Mouse (Mus musculus) spleen, postnatal 10 days (tissue): ENCODE results near the gene Dnm2.
A peak's percentile ranks its signal among the peaks of the same experiment; 100 is the strongest.

ENCODE experiments used
- DNase-seq, 2 experiments: peaks; one replicate each; pipeline ENCODE4 v3.0.0; 2021 to 2022; ENCODE audit warnings: low spot score in 2 of 2

The Dnm2 gene

DNA sequence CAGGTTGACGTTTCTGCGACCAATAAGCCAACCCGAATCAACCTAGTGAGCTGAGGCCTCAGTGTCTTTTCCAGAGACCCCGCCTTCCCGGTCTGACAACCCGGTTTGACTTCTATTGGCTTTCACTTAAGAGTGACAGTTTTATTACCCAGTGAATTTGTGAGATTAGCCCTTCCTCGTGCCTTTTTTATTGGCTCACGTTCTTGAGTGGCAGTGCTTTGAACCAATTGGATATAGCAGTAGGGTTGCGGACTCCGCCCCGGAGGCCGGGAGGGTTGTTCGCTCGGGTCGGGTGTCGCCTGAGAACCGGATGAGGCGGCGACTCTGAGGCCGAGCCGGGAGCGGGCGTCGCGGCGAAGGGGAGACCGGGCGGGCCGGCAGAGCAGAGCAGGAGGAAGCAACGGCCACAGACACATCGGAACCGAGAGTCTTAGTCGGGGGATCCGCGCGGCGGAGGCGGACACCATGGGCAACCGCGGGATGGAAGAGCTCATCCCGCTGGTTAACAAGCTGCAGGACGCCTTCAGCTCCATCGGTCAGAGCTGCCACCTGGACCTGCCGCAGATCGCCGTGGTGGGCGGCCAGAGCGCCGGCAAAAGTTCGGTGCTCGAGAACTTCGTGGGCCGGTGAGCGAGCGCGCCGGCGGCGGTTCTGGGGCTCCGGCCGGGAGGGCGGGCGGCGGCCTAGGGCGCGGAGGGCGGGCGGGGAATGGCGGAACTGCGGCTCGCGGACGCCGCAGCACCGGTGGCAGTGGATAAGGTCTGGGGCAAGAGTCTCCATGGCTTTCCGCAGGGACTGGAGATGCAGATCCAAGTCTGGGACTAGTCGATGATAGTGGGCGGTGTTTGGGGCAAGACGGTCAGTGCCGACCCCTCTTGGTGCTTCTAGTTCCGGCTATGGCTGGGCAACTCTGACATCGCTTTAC, at the start of gene Dnm2:
Gene Dnm2, plus strand, starts transcription at position 278 of the 925 bp plus-strand sequence.
- peak; percentile 95 to 97 for DNase-seq

GRCm38 (mm10) chr9:21379195-21379594, 45.5 kb upstream of the Dnm2 start:
- peak in 1 of 2 experiments; percentile 26 for DNase-seq

DNA sequence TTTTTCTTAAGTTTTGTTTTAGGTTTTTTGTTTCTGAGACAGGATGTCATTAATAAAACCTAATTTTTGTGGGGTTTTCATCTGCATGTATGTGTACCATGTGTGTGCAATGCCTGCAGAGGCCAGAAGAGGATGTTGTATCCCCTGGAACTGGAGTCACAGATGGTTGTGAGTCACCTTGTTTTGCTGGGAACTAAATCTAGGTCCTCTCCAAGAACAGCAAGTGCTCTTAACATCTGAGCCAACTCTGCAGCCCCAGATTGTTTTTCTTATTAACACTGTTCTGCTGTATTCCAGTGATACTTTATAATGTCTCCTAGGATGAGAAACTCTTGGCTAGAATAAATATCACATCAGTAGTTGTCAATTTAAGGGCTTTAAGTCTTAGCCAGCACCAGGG, 43.8 kb upstream of the Dnm2 start:
- DNase-seq, result no peak

GRCm38 (mm10) chr9:21383966-21384365, 40.7 kb upstream of the Dnm2 start:
- no peak for DNase-seq

DNA sequence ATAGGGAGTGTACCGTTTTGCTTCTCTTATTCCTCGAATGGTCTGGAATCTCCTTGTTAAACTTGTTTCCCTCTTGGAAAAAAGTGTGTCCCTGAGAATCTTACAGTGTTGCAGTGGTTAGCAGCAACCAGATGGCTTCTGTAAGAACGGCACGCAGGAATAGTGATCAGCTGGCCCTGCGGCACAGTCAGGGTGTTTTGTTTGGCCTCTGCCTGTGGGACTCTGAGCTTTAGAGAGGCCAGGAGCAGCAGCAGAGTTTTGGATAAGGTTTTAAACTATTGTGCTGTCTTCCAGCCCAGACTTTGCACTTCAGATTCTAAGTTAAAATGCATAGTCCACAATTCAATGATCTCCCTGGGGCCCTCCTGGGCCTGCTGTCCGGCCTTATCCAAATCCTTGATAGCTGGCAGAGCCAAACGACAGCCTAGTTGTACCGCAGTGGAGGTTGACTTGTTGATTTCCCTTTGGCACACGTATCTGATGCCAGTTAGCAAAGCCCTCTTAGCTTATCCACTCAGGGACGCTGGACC, 32.0 kb upstream of the Dnm2 start:
- no peak for DNase-seq

DNA sequence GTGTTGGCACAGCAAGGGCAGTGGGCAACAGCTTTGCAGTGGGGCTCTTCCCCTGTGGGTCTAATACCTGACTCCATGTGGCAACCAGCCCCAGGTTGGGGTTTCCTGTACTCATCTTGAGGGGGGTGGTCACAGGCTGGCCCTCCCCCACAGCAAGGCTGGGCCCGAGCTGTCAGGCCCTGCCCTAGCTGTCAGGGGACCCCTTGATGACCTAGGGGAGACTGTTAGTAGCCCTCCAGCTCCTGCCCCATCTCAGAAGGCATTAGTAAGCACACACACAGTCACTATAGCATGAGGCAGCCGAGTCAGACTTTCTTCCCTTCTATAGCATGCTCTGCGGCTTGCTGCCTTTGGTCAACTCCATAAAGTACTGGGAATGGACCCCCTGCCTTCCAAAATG, 29.0 kb upstream of the Dnm2 start:
- no peak for DNase-seq

- no peak for DNase-seq
Observed at GRCm38 (mm10) chr9:21397170-21397569, 27.5 kb upstream of the Dnm2 start.

- no peak for DNase-seq
Observed at GRCm38 (mm10) chr9:21401042-21401441, 23.7 kb upstream of the Dnm2 start.

GRCm38 (mm10) chr9:21402764-21403253, 21.9 kb upstream of the Dnm2 start:
- DNase-seq, result no peak

DNA sequence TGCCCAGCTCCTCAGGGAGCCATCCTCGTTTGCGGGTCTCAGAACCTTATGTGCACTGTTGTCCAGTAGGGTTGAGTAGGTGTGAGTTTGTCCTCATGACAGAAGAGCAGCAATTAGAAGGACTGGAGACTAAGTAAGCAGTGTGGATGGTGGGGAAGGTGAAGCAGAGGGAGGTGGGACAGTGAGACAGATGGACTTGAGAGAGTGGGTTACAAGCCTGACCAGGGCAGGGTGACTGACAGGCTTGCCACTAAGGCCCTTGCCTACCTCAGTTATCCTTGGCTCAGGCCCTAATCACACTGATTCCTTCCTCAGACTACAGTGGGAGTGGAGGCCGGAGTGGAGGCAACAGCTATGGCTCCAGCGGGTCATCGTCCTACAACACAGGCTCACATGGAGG, 21.0 kb upstream of the Dnm2 start:
- DNase-seq, result no peak

- DNase-seq, result no peak
Observed at GRCm38 (mm10) chr9:21405525-21405924, 19.2 kb upstream of the Dnm2 start.

- peak in 1 of 2 experiments; percentile 47 for DNase-seq
Observed at GRCm38 (mm10) chr9:21407951-21408350, 16.8 kb upstream of the Dnm2 start.

- DNase-seq, result no peak
Observed at GRCm38 (mm10) chr9:21408624-21409023, 16.1 kb upstream of the Dnm2 start.

DNA sequence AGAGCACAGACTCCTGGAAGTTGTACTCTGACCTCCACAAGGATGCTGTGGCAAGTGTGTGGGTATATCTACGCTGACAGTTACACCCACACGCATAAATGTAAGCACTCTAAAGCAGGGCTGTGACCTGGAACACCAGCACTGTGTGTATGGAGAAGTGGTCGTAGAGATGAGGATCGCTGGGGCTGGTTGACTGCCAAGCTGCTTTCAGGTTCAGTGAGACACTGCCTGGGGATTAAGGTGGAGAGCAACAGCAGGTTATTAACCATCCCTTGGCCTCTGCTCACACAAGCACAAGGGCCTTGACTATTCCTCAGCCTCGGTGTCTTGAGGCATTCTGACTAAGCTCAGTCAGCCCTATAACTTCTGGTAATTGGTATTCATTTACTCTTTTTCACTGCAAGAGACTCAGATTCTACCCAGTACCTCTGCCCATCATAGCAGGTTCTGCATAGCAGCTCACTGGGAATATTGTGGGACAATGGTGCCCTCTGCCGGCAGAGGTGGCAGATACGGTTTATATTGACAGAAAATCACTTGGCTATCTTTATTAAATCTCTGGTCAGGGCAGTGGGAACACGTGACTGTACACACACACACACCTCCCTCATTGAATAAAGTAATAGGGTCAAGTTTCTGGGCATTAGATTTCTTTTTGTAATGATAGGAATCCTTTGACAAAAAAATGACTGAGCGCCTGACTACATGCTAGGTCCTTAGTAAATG, 15.0 kb upstream of the Dnm2 start:
- DNase-seq, result peak; percentile 77 to 89

DNA sequence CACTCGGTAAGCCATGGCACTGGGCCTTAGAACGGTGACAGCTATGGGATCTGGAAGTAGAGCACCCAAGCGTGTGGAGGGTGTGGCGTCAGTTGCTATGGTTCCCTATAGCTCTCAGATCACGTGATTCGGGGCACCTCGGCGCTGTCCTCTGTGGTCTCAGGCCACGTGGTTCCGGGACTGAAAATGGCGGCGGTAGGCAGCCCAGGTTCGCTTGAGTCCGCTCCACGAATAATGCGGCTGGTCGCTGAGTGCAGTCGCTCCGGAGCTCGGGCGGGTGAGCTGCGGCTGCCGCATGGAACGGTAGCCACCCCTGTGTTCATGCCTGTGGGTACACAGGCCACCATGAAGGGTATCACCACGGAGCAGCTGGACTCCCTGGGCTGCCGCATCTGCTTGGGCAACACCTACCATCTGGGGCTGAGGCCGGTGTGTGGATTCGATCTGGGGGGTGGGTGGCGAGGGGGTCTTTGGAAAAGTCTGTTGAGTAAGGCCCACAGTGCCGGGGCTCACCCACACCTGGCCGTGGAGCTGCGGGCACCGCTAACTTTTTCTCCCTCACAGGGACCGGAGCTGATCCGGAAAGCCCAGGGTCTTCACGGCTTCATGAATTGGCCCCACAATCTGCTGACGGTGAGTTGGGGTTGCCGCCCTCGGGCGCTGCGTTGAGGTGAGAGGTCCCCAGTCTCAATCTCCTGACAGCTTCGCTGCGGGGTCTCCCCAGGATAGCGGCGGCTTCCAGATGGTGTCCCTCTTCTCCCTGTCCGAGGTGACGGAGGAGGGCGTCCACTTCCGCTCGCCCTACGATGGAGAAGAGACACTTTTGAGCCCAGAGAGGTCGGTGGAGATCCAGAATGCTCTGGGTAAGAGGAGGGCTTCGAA, 12.8 kb upstream of the Dnm2 start, which contains the start of gene Qtrt1:
Gene Qtrt1, plus strand, starts transcription at position 169 of the 882 bp plus-strand sequence.
- peak; percentile 73 to 89 for DNase-seq

DNA sequence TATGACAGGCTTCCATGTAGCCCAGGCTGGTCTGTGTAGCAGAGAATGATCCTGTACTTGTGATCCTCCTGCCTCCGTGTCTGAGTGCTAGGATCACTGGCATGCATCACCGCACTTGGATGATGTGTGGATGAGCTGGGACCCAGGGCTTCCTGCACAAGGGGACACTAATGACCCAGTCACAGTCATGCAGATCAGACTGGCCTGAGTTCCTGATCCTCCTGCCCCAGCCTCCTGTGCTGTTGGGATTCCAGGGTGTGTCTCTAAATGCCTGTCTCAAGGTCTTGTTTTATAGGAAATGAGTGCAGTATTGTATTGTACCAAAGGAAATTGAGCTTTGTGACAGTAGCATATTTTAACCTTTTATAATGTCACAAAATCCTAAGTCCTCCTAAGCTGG, 6.8 kb upstream of the Dnm2 start:
- DNase-seq, result no peak

DNA sequence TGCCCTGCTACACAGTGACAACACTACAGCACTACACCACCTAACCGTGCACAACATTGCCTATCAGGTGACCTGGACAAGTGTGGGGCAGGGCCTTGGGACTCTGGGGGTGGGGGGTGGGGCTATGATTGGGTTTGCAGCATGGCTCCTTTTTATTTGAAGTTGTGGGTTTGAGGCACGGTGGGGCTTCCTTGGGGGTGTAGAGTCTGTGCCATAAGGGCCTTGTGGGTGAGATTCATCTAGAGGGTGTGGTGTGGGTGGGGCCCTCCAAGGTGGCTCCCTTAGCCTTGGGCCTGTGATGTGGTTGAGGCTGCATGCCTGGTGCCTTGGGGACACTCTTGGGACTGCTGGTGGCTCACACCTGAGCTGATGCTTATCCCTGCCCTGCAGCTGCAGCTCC, 5.1 kb upstream of the Dnm2 start:
- DNase-seq, result peak in 1 of 2 experiments; percentile 43

- peak in 1 of 2 experiments; percentile 33 for DNase-seq
Observed at GRCm38 (mm10) chr9:21425556-21425945, 843 bp downstream of the Dnm2 start.

GRCm38 (mm10) chr9:21426013-21426412, 1.3 kb downstream of the Dnm2 start:
- DNase-seq, result peak in 1 of 2 experiments; percentile 30

GRCm38 (mm10) chr9:21426525-21426924, 1.8 kb downstream of the Dnm2 start:
- no peak for DNase-seq

- no peak for DNase-seq
Observed at GRCm38 (mm10) chr9:21427773-21428172, 3.1 kb downstream of the Dnm2 start.
